Mouse (Mus musculus): ENCODE measurements around the gene Fancc. TPM values are rescaled to one million over a fixed set of nuclear protein-coding genes. Genes with fewer than 3 reads are reported as not detected.

Gene Fancc
- polyA plus RNA-seq, 1 experiment from 2014 or later = 15.8 TPM

- 43% methylated on average over 4 of the region's 4 CpGs for WGBS
- Histone ChIP-seq H3K9me3 (no peaks in the 10 kb centered on the region), H3K27ac (no peak overlapping the region), H3K4me3 (no peak overlapping the region), H3K4me1 (peaks cover 11% of the 10 kb centered on the region; the same call in 1 of the 2 replicates), H3K36me3 (0 out of 2 replicates have a peak, but pooled peaks cover 2% of the 10 kb centered on the region), H3K27me3 (ENCODE audit: insufficient read depth, poor library complexity, severe bottlenecking) (no peaks in the 10 kb centered on the region)
- peak; percentile 67 for DNase-seq (ENCODE audit: low spot score)
Measured at GRCm38 (mm10) chr13:63332576-63333300, 164.3 kb downstream of the Fancc start.

GRCm38 (mm10) chr13:63331379-63331778, 165.7 kb downstream of the Fancc start:
- no peaks in the 10 kb centered on the region for H3K27me3 ChIP-seq (ENCODE audit: insufficient read depth, poor library complexity, severe bottlenecking)
- peaks cover 11% of the 10 kb centered on the region; the same call in 1 of the 2 replicates for H3K4me1 ChIP-seq
- H3K9me3 ChIP-seq = no peaks in the 10 kb centered on the region
- no peak overlapping the region for H3K27ac ChIP-seq
- WGBS = 46% methylated on average over 4 of the region's 4 CpGs
- no peak for DNase-seq (ENCODE audit: low spot score)
- H3K36me3 ChIP-seq = 0 out of 2 replicates have a peak, but pooled peaks cover 2% of the 10 kb centered on the region
- H3K4me3 ChIP-seq = no peak overlapping the region

GRCm38 (mm10) chr13:63330236-63330860, 166.7 kb downstream of the Fancc start:
- DNase-seq (ENCODE audit: low spot score) = no peak
- 44% methylated on average over 9 of the region's 9 CpGs for WGBS
- Histone ChIP-seq H3K27me3 (ENCODE audit: insufficient read depth, poor library complexity, severe bottlenecking) (no peaks in the 10 kb centered on the region), H3K4me3 (no peak overlapping the region), H3K36me3 (0 out of 2 replicates have a peak, but pooled peaks cover 2% of the 10 kb centered on the region), H3K27ac (0 out of 2 replicates have a peak overlapping the region, but pooled peaks have one; percentile 37), H3K9me3 (no peaks in the 10 kb centered on the region), H3K4me1 (peaks cover 9% of the 10 kb centered on the region)

GRCm38 (mm10) chr13:63326015-63326414, 171.1 kb downstream of the Fancc start:
- Histone ChIP-seq H3K27me3 (ENCODE audit: insufficient read depth, poor library complexity, severe bottlenecking) (no peaks in the 10 kb centered on the region), H3K4me3 (no peak overlapping the region), H3K27ac (no peak overlapping the region), H3K9me3 (no peaks in the 10 kb centered on the region), H3K36me3 (0 out of 2 replicates have a peak, but pooled peaks cover 2% of the 10 kb centered on the region), H3K4me1 (peaks cover 35% of the 10 kb centered on the region)
- WGBS = 73% methylated on average over 2 of the region's 2 CpGs
- DNase-seq (ENCODE audit: low spot score) = no peak

- peak overlapping the region; percentile 79 for H3K27ac ChIP-seq
- no peak for DNase-seq (ENCODE audit: low spot score)
- no peaks in the 10 kb centered on the region for H3K27me3 ChIP-seq (ENCODE audit: insufficient read depth, poor library complexity, severe bottlenecking)
- 0 out of 2 replicates have a peak, but pooled peaks cover under 1% of the 10 kb centered on the region for H3K36me3 ChIP-seq
- peaks cover 35% of the 10 kb centered on the region for H3K4me1 ChIP-seq
- no peaks in the 10 kb centered on the region for H3K9me3 ChIP-seq
- 54% methylated on average over 10 of the region's 10 CpGs for WGBS
- no peak overlapping the region for H3K4me3 ChIP-seq
Measured at GRCm38 (mm10) chr13:63324978-63325848, 171.9 kb downstream of the Fancc start.

GRCm38 (mm10) chr13:63324311-63324710, 172.8 kb downstream of the Fancc start:
- no peaks in the 10 kb centered on the region for H3K27me3 ChIP-seq (ENCODE audit: insufficient read depth, poor library complexity, severe bottlenecking)
- no peaks in the 10 kb centered on the region for H3K36me3 ChIP-seq
- no peak overlapping the region for H3K4me3 ChIP-seq
- H3K9me3 ChIP-seq = no peaks in the 10 kb centered on the region
- 62% methylated on average over 3 of the region's 3 CpGs for WGBS
- peaks cover 27% of the 10 kb centered on the region for H3K4me1 ChIP-seq
- no peak for DNase-seq (ENCODE audit: low spot score)
- peak overlapping the region; percentile 79; the same call in 1 of the 2 replicates for H3K27ac ChIP-seq

GRCm38 (mm10) chr13:63323286-63324075, 173.6 kb downstream of the Fancc start:
- Histone ChIP-seq H3K27ac (peak overlapping the region; percentile 42), H3K27me3 (ENCODE audit: insufficient read depth, poor library complexity, severe bottlenecking) (no peaks in the 10 kb centered on the region), H3K9me3 (no peaks in the 10 kb centered on the region), H3K36me3 (no peaks in the 10 kb centered on the region), H3K4me1 (peaks cover 27% of the 10 kb centered on the region), H3K4me3 (no peak overlapping the region)
- no peak for DNase-seq (ENCODE audit: low spot score)
- 76% methylated on average over 9 of the region's 9 CpGs for WGBS

- Histone ChIP-seq H3K4me1 (peaks cover 27% of the 10 kb centered on the region), H3K4me3 (no peak overlapping the region), H3K27me3 (ENCODE audit: insufficient read depth, poor library complexity, severe bottlenecking) (no peaks in the 10 kb centered on the region), H3K36me3 (no peaks in the 10 kb centered on the region), H3K9me3 (no peaks in the 10 kb centered on the region), H3K27ac (0 out of 2 replicates have a peak overlapping the region, but pooled peaks have one; percentile 42)
- no peak for DNase-seq (ENCODE audit: low spot score)
- WGBS = 88% methylated on average over 6 of the region's 6 CpGs
Measured at GRCm38 (mm10) chr13:63322756-63323155, 174.3 kb downstream of the Fancc start.

- H3K4me1 ChIP-seq = peaks cover 27% of the 10 kb centered on the region
- no peak overlapping the region for H3K4me3 ChIP-seq
- no peak for DNase-seq (ENCODE audit: low spot score)
- H3K27ac ChIP-seq = no peak overlapping the region
- no peaks in the 10 kb centered on the region for H3K9me3 ChIP-seq
- no peaks in the 10 kb centered on the region for H3K27me3 ChIP-seq (ENCODE audit: insufficient read depth, poor library complexity, severe bottlenecking)
- 77% methylated on average over 5 of the region's 5 CpGs for WGBS
- peaks cover 5% of the 10 kb centered on the region for H3K36me3 ChIP-seq
Measured at GRCm38 (mm10) chr13:63321689-63322088, 175.4 kb downstream of the Fancc start.

GRCm38 (mm10) chr13:63319814-63320213, 177.3 kb downstream of the Fancc start:
- no peak overlapping the region for H3K4me3 ChIP-seq
- no peaks in the 10 kb centered on the region for H3K27me3 ChIP-seq (ENCODE audit: insufficient read depth, poor library complexity, severe bottlenecking)
- H3K27ac ChIP-seq = no peak overlapping the region
- H3K36me3 ChIP-seq = peaks cover 7% of the 10 kb centered on the region
- no peak for DNase-seq (ENCODE audit: low spot score)
- H3K9me3 ChIP-seq = no peaks in the 10 kb centered on the region
- WGBS = 94% methylated on average over 7 of the region's 7 CpGs
- H3K4me1 ChIP-seq = peaks cover 21% of the 10 kb centered on the region

- DNase-seq (ENCODE audit: low spot score) = no peak
- H3K9me3 ChIP-seq = no peaks in the 10 kb centered on the region
- H3K4me1 ChIP-seq = peaks cover 17% of the 10 kb centered on the region
- WGBS = 55% methylated on average over 7 of the region's 7 CpGs
- no peak overlapping the region for H3K27ac ChIP-seq
- H3K4me3 ChIP-seq = no peak overlapping the region
- peaks cover 17% of the 10 kb centered on the region for H3K36me3 ChIP-seq
- no peaks in the 10 kb centered on the region for H3K27me3 ChIP-seq (ENCODE audit: insufficient read depth, poor library complexity, severe bottlenecking)
Measured at GRCm38 (mm10) chr13:63317681-63318104, 179.4 kb downstream of the Fancc start.

GRCm38 (mm10) chr13:63316407-63316806, 180.7 kb downstream of the Fancc start:
- no peak for DNase-seq (ENCODE audit: low spot score)
- peaks cover 25% of the 10 kb centered on the region for H3K4me1 ChIP-seq
- H3K27me3 ChIP-seq (ENCODE audit: insufficient read depth, poor library complexity, severe bottlenecking) = no peaks in the 10 kb centered on the region
- H3K4me3 ChIP-seq = no peak overlapping the region
- no peak overlapping the region for H3K27ac ChIP-seq
- H3K9me3 ChIP-seq = no peaks in the 10 kb centered on the region
- H3K36me3 ChIP-seq = peaks cover 25% of the 10 kb centered on the region
- WGBS = 79% methylated on average over 5 of the region's 5 CpGs
